Mouse (Mus musculus): ENCODE data around the gene 1110051M20Rik. TPM values are rescaled to one million over a fixed set of nuclear protein-coding genes. Genes with fewer than 3 reads are reported as not detected.

1110051M20Rik gene
- 114 TPM for polyA plus RNA-seq (2015; fragmentation: Illumina TruSeq; extraction: RNeasy Lipid Tissue Mini Kit (QIAGEN cat#74804); ENCODE audit: low read depth, low replicate concordance)

GRCm38 (mm10) chr2:91444286-91444892, at the start of gene 1110051M20Rik:
Gene 1110051M20Rik (minus strand): TSS chr2:91444704.

GRCm38 (mm10) chr2:91457259-91457655, 12.8 kb upstream of the 1110051M20Rik start, which contains the start of gene Lrp4:
Gene Lrp4 (plus strand): TSS chr2:91457511.

GRCm38 (mm10) chr2:91264711-91265681, 179.5 kb downstream of the 1110051M20Rik start, which contains the start of gene Arfgap2:
Gene Arfgap2 (plus strand): TSS chr2:91264974.

GRCm38 (mm10) chr2:91255661-91256150, 188.8 kb downstream of the 1110051M20Rik start, which contains the start of gene Pacsin3:
Gene Pacsin3 (plus strand): TSS chr2:91255954.

DNA sequence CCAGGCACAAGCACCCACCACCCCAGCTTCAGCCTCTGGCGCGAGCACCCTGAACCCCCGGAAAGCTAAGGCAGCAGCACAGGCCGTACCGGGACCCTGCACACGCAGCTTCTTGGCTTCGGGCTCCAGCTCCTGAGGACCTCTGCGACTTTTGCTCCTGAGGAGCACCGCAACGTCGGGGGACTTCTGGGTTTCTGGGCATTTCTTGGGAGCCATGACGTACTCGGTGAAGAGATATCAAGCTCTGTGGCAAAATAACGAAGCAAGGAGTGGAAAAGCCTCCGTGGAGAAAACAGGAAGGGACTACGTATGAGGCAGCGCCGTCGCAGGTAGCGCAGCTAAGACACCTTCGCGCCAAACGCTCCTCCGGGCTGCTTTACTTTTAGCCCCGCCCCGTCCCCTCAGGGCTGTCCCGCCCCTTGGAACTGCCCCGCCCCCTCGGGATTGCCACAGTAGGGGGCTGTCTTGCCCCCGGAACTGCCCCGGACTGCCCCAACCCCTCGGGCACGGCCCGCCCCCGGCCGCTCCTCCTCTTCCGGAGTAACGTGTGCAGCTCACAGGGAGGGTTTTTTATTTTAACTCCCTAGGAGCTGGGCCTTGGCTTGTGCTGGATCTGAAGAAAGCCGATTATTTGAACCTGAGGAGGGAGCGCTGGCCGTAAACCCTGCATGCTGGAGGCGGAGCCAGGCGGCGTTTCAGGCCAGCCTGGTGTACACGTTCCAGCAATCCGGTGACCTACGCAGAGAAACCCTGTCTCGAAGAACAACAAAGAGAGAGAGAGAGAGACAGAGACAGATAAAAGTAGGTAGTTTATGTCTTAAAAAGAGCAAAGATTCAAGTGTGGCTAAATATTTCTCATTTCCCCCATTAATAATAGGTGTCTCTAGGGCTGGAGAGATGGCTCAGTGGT, 207.6 kb downstream of the 1110051M20Rik start, which contains the start of gene Ddb2:
Gene Ddb2, minus strand, starts transcription at position 382 of the 910 bp plus-strand sequence.

Other genes with a start within 250 kb of the 1110051M20Rik start
- 4.3 TPM for gene Nr1h3, start 241.9 kb downstream of the 1110051M20Rik start, polyA plus RNA-seq (2015; fragmentation: Illumina TruSeq; extraction: RNeasy Lipid Tissue Mini Kit (QIAGEN cat#74804); ENCODE audit: low read depth, low replicate concordance)
- 48.5 TPM for gene Acp2, start 241.8 kb downstream of the 1110051M20Rik start, polyA plus RNA-seq (2015; fragmentation: Illumina TruSeq; extraction: RNeasy Lipid Tissue Mini Kit (QIAGEN cat#74804); ENCODE audit: low read depth, low replicate concordance)
- gene Ddb2, start 207.7 kb downstream of the 1110051M20Rik start, polyA plus RNA-seq (2015; fragmentation: Illumina TruSeq; extraction: RNeasy Lipid Tissue Mini Kit (QIAGEN cat#74804); ENCODE audit: low read depth, low replicate concordance) = 20.8 TPM
- 46.7 TPM for gene Pacsin3, start 188.8 kb downstream of the 1110051M20Rik start, polyA plus RNA-seq (2015; fragmentation: Illumina TruSeq; extraction: RNeasy Lipid Tissue Mini Kit (QIAGEN cat#74804); ENCODE audit: low read depth, low replicate concordance)
- 60.7 TPM for gene Arfgap2, start 179.7 kb downstream of the 1110051M20Rik start, polyA plus RNA-seq (2015; fragmentation: Illumina TruSeq; extraction: RNeasy Lipid Tissue Mini Kit (QIAGEN cat#74804); ENCODE audit: low read depth, low replicate concordance)
- 9.5 TPM for gene Lrp4, start 12.8 kb upstream of the 1110051M20Rik start, polyA plus RNA-seq (2015; fragmentation: Illumina TruSeq; extraction: RNeasy Lipid Tissue Mini Kit (QIAGEN cat#74804); ENCODE audit: low read depth, low replicate concordance)
- 67.3 TPM for gene Ckap5, start 82.1 kb upstream of the 1110051M20Rik start, polyA plus RNA-seq (2015; fragmentation: Illumina TruSeq; extraction: RNeasy Lipid Tissue Mini Kit (QIAGEN cat#74804); ENCODE audit: low read depth, low replicate concordance)
- not detected for gene F2, start 191.7 kb upstream of the 1110051M20Rik start, polyA plus RNA-seq (2015; fragmentation: Illumina TruSeq; extraction: RNeasy Lipid Tissue Mini Kit (QIAGEN cat#74804); ENCODE audit: low read depth, low replicate concordance)
- gene Zfp408, start 205.1 kb upstream of the 1110051M20Rik start, polyA plus RNA-seq (2015; fragmentation: Illumina TruSeq; extraction: RNeasy Lipid Tissue Mini Kit (QIAGEN cat#74804); ENCODE audit: low read depth, low replicate concordance) = 8.0 TPM
- 54.4 TPM for gene Arhgap1, start 205.2 kb upstream of the 1110051M20Rik start, polyA plus RNA-seq (2015; fragmentation: Illumina TruSeq; extraction: RNeasy Lipid Tissue Mini Kit (QIAGEN cat#74804); ENCODE audit: low read depth, low replicate concordance)

Data from brain, adult 10 weeks (tissue).